Mouse (Mus musculus) effector memory CD4-positive, alpha-beta T cell, adult 5 months (primary cell): ENCODE results near the gene Tas2r121. TPM values are rescaled to one million over a fixed set of nuclear protein-coding genes. Genes with fewer than 3 reads are reported as not detected.

ENCODE experiments used
- polyA plus RNA-seq: library from polyadenylated mRNA; unstranded; fragments of 100-300 nt; shearing (Covaris generic); gene quantifications from one replicate; pipeline ENCODE4 v1.2.1, GENCODE M21; 2017

Gene Tas2r121
- not detected for polyA plus RNA-seq

DNA sequence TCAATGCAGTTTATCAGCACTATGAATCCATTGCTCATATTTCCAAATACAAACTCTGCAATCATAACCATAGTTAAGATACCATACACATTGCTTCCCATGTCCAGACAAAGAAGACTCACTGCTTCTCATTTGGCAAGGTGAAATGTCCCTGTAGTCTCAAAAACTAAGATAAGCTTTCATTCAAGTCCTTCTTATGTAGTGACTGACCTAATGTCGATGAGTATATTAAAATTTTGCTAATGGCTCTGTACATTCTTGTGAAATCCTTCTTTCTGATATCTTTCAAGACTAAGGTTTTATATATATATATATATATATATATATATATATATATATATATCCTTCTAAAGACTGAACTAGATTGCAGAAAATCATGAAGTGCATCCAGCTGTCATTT lies at the start of gene Tas2r121:
Gene Tas2r121 (minus strand): TSS at position 101 of the 400 bp plus-strand sequence.

DNA sequence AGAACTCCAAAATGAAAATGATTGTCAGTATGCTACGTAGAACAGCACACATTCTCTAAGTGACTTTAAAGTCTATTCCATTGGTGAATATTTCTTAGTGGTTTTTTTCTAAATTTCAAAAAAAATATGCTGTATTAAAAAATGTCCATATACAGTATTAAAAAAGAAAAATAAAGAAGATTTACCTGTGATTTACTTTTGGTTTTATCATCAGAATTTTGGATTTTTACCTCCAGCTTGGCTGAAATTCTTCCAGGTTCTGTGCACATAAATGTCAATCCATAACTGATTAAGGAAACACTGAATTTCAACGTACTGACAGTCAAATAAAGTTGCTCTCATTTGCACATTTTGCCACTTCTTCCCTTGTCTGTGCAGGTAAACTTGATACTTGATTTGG lies 37.1 kb upstream of the Tas2r121 start, which contains the start of gene Tas2r115:
Gene Tas2r115 (minus strand): TSS at position 101 of the 400 bp plus-strand sequence.

DNA sequence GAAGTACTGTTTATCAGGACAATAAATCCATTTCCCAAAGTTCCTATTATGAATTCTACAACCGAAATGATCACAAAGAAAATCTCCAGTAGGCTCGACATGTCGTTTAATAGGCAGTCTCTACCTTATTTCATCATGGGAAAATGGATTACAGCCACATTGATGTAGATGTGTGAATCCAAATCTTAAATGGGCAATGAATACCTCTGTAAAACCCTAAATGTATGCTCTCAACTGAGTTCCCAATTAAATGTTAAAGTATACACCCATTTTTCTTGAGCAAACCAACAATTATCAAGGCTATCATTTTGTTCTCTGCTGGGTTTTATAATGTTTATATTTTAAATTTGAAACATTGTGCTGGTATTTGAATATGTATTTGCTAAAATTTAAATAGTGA lies 11.0 kb upstream of the Tas2r121 start, which contains the start of gene Tas2r122:
Gene Tas2r122 (minus strand): TSS at position 101 of the 400 bp plus-strand sequence.

DNA sequence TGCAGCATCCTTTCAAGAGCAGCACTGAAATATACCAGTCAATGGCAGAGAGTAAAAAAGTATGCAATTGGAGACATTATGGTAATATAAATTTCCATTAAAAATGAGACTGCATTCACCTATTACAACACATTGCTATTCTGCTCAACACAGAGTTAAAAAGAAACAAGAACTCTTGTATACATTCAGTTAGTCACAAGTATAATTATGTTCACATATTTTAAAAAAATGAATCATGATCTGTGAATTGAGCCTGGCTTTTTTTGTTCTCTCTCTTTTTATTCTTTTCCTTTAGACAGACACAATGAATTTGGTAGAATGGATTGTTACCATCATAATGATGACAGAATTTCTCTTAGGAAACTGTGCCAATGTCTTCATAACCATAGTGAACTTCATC lies 44.2 kb downstream of the Tas2r121 start, which contains the start of gene Tas2r120:
Gene Tas2r120 (plus strand): TSS at position 301 of the 400 bp plus-strand sequence.

GRCm38 (mm10) chr6:132651426-132651825 lies 49.4 kb downstream of the Tas2r121 start, which contains the start of gene A630073D07Rik:
TSS of gene A630073D07Rik (minus strand) at chr6:132651526.

Other genes with a start within 250 kb of the Tas2r121 start
- not detected for gene Prh1, start 131.2 kb downstream of the Tas2r121 start, polyA plus RNA-seq
- not detected for gene Prp2, start 105.1 kb downstream of the Tas2r121 start, polyA plus RNA-seq
- not detected for gene A630073D07Rik, start 49.5 kb downstream of the Tas2r121 start, polyA plus RNA-seq
- gene Tas2r120, start 44.1 kb downstream of the Tas2r121 start, polyA plus RNA-seq = not detected
- gene Tas2r122, start 10.9 kb upstream of the Tas2r121 start, polyA plus RNA-seq = not detected
- not detected for gene Tas2r115, start 37.0 kb upstream of the Tas2r121 start, polyA plus RNA-seq
- gene Tas2r124, start 53.7 kb upstream of the Tas2r121 start, polyA plus RNA-seq = not detected
- not detected for gene Tas2r102, start 61.1 kb upstream of the Tas2r121 start, polyA plus RNA-seq
- not detected for gene Tas2r136, start 77.2 kb upstream of the Tas2r121 start, polyA plus RNA-seq
- gene Tas2r117, start 101.8 kb upstream of the Tas2r121 start, polyA plus RNA-seq = not detected
- gene Tas2r123, start 146.1 kb upstream of the Tas2r121 start, polyA plus RNA-seq = not detected
- not detected for gene Tas2r116, start 154.4 kb upstream of the Tas2r121 start, polyA plus RNA-seq
- not detected for gene Tas2r110, start 167.0 kb upstream of the Tas2r121 start, polyA plus RNA-seq
- gene Tas2r113, start 192.0 kb upstream of the Tas2r121 start, polyA plus RNA-seq = not detected
- not detected for gene Tas2r125, start 208.6 kb upstream of the Tas2r121 start, polyA plus RNA-seq